Mouse (Mus musculus): ENCODE results near the gene Coro2a. TPM values are rescaled to one million over a fixed set of nuclear protein-coding genes. Genes with fewer than 3 reads are reported as not detected.
"Not testable (repeated sequence)": the region's sequence is repeated elsewhere in the genome, so short reads cannot be mapped to it uniquely, and the experiment has no call there.

The Coro2a gene
- total RNA-seq, 1 experiment: 2.5 TPM

GRCm38 (mm10) chr4:46635702-46636430 is 33.9 kb upstream of the Coro2a start:
- Histone ChIP-seq H3K27ac (ENCODE audit: insufficient read depth, low read depth, low read length, poor library complexity, severe bottlenecking) (no peak overlapping the region), H3K4me1 (ENCODE audit: control insufficient read depth in 2 of 2, insufficient read depth in 2 of 2, low read length in 2 of 2, poor library complexity in 1 of 2) (peaks cover 0 to 30% of the 10 kb centered on the region in 2 experiments; a peak in 2 of 4 replicates), H3K9ac (ENCODE audit: insufficient read depth, low read depth, low read length, poor library complexity, severe bottlenecking) (no peak overlapping the region), H3K36me3 (ENCODE audit: control insufficient read depth, insufficient read depth, low read length, poor library complexity, severe bottlenecking) (no peaks in the 10 kb centered on the region), H3K9me3 (ENCODE audit: control insufficient read depth, insufficient read depth, low read depth, low read length) (no peaks in the 10 kb centered on the region), H3K4me3 (ENCODE audit: insufficient read depth in 1 of 2, low read depth in 1 of 2, low read length in 2 of 2, poor library complexity in 1 of 2, severe bottlenecking in 1 of 2) (no peak overlapping the region)
- in situ Hi-C loops (cut with MboI; ENCODE audit: low sequenced_read_pairs in 2 of 2, unreplicated experiment in 2 of 2): no loop called here
- no peak for DNase-seq (ENCODE audit: low read depth, low spot score)
- no peak for TF ChIP-seq CHD2 (IDR thresholded peaks at IDR 0.05; ENCODE audit: low read depth, low read length)
- TF ChIP-seq HCFC1 (IDR thresholded peaks at IDR 0.05; ENCODE audit: borderline replicate concordance, insufficient read depth, low read length): no peak
- no peak for TF ChIP-seq ZNF384 (IDR thresholded peaks at IDR 0.05; ENCODE audit: low read depth, low read length)
- no peak for TF ChIP-seq ZC3H11A (IDR thresholded peaks at IDR 0.05; ENCODE audit: borderline replicate concordance, low read depth, low read length)
- no peak for TF ChIP-seq MAFK (IDR thresholded peaks at IDR 0.05; ENCODE audit: insufficient read depth, low read depth, low read length)

GRCm38 (mm10) chr4:46634881-46635280 is 32.9 kb upstream of the Coro2a start:
- H3K4me1 ChIP-seq (ENCODE audit: control insufficient read depth in 2 of 2, insufficient read depth in 2 of 2, low read length in 2 of 2, poor library complexity in 1 of 2): peaks cover 1 to 40% of the 10 kb centered on the region in 2 experiments; a peak in 2 of 4 replicates
- in situ Hi-C loops (cut with MboI; ENCODE audit: low sequenced_read_pairs in 2 of 2, unreplicated experiment in 2 of 2): no loop called here
- H3K9me3 ChIP-seq (ENCODE audit: control insufficient read depth, insufficient read depth, low read depth, low read length): no peaks in the 10 kb centered on the region
- H3K36me3 ChIP-seq (ENCODE audit: control insufficient read depth, insufficient read depth, low read length, poor library complexity, severe bottlenecking): no peaks in the 10 kb centered on the region
- no peak overlapping the region for H3K9ac ChIP-seq (ENCODE audit: insufficient read depth, low read depth, low read length, poor library complexity, severe bottlenecking)
- TF ChIP-seq ZC3H11A (IDR thresholded peaks at IDR 0.05; ENCODE audit: borderline replicate concordance, low read depth, low read length): no peak
- TF ChIP-seq MAFK (IDR thresholded peaks at IDR 0.05; ENCODE audit: insufficient read depth, low read depth, low read length): no peak
- TF ChIP-seq CHD2 (IDR thresholded peaks at IDR 0.05; ENCODE audit: low read depth, low read length): no peak
- no peak for TF ChIP-seq ZNF384 (IDR thresholded peaks at IDR 0.05; ENCODE audit: low read depth, low read length)
- no peak for TF ChIP-seq HCFC1 (IDR thresholded peaks at IDR 0.05; ENCODE audit: borderline replicate concordance, insufficient read depth, low read length)
- no peak for DNase-seq (ENCODE audit: low read depth, low spot score)
- no peak overlapping the region for H3K4me3 ChIP-seq (ENCODE audit: insufficient read depth in 1 of 2, low read depth in 1 of 2, low read length in 2 of 2, poor library complexity in 1 of 2, severe bottlenecking in 1 of 2)
- no peak overlapping the region for H3K27ac ChIP-seq (ENCODE audit: insufficient read depth, low read depth, low read length, poor library complexity, severe bottlenecking)

- H3K27ac ChIP-seq (ENCODE audit: insufficient read depth, low read depth, low read length, poor library complexity, severe bottlenecking); DNase-seq (ENCODE audit: low read depth, low spot score); H3K4me3 ChIP-seq (ENCODE audit: insufficient read depth in 1 of 2, low read depth in 1 of 2, low read length in 2 of 2, poor library complexity in 1 of 2, severe bottlenecking in 1 of 2); H3K9me3 ChIP-seq (ENCODE audit: control insufficient read depth, insufficient read depth, low read depth, low read length); H3K9ac ChIP-seq (ENCODE audit: insufficient read depth, low read depth, low read length, poor library complexity, severe bottlenecking); H3K36me3 ChIP-seq (ENCODE audit: control insufficient read depth, insufficient read depth, low read length, poor library complexity, severe bottlenecking); in situ Hi-C loops (cut with MboI; ENCODE audit: low sequenced_read_pairs in 2 of 2, unreplicated experiment in 2 of 2): not testable (repeated sequence)
- H3K4me1 ChIP-seq (ENCODE audit: control insufficient read depth in 2 of 2, insufficient read depth in 2 of 2, low read length in 2 of 2, poor library complexity in 1 of 2): peaks cover 11 to 47% of the 10 kb centered on the region in 2 experiments
Observed at GRCm38 (mm10) chr4:46633565-46633964, 31.6 kb upstream of the Coro2a start.

- Histone ChIP-seq H3K4me3 (ENCODE audit: insufficient read depth in 1 of 2, low read depth in 1 of 2, low read length in 2 of 2, poor library complexity in 1 of 2, severe bottlenecking in 1 of 2) (no peak overlapping the region), H3K4me1 (ENCODE audit: control insufficient read depth in 2 of 2, insufficient read depth in 2 of 2, low read length in 2 of 2, poor library complexity in 1 of 2) (peaks cover 14 to 53% of the 10 kb centered on the region in 2 experiments), H3K36me3 (ENCODE audit: control insufficient read depth, insufficient read depth, low read length, poor library complexity, severe bottlenecking) (no peaks in the 10 kb centered on the region), H3K27ac (ENCODE audit: insufficient read depth, low read depth, low read length, poor library complexity, severe bottlenecking) (no peak overlapping the region), H3K9ac (ENCODE audit: insufficient read depth, low read depth, low read length, poor library complexity, severe bottlenecking) (no peak overlapping the region), H3K9me3 (ENCODE audit: control insufficient read depth, insufficient read depth, low read depth, low read length) (no peaks in the 10 kb centered on the region)
- in situ Hi-C loops (cut with MboI; ENCODE audit: low sequenced_read_pairs in 2 of 2, unreplicated experiment in 2 of 2): no loop called here
- no peak for TF ChIP-seq HCFC1 (IDR thresholded peaks at IDR 0.05; ENCODE audit: borderline replicate concordance, insufficient read depth, low read length)
- no peak for DNase-seq (ENCODE audit: low read depth, low spot score)
Observed at GRCm38 (mm10) chr4:46632465-46632864, 30.5 kb upstream of the Coro2a start.

GRCm38 (mm10) chr4:46630390-46630789 is 28.4 kb upstream of the Coro2a start:
- Histone ChIP-seq H3K4me1 (ENCODE audit: control insufficient read depth in 2 of 2, insufficient read depth in 2 of 2, low read length in 2 of 2, poor library complexity in 1 of 2) (peaks cover 14 to 46% of the 10 kb centered on the region in 2 experiments), H3K27ac (ENCODE audit: insufficient read depth, low read depth, low read length, poor library complexity, severe bottlenecking) (no peak overlapping the region), H3K9me3 (ENCODE audit: control insufficient read depth, insufficient read depth, low read depth, low read length) (no peaks in the 10 kb centered on the region), H3K36me3 (ENCODE audit: control insufficient read depth, insufficient read depth, low read length, poor library complexity, severe bottlenecking) (no peaks in the 10 kb centered on the region), H3K4me3 (ENCODE audit: insufficient read depth in 1 of 2, low read depth in 1 of 2, low read length in 2 of 2, poor library complexity in 1 of 2, severe bottlenecking in 1 of 2) (no peak overlapping the region), H3K9ac (ENCODE audit: insufficient read depth, low read depth, low read length, poor library complexity, severe bottlenecking) (no peak overlapping the region)
- DNase-seq (ENCODE audit: low read depth, low spot score): no peak
- in situ Hi-C loops (cut with MboI; ENCODE audit: low sequenced_read_pairs in 2 of 2, unreplicated experiment in 2 of 2): no loop called here
- TF ChIP-seq CHD2 (IDR thresholded peaks at IDR 0.05; ENCODE audit: low read depth, low read length) (no peak), ZC3H11A (IDR thresholded peaks at IDR 0.05; ENCODE audit: borderline replicate concordance, low read depth, low read length) (no peak), HCFC1 (IDR thresholded peaks at IDR 0.05; ENCODE audit: borderline replicate concordance, insufficient read depth, low read length) (no peak), MAFK (IDR thresholded peaks at IDR 0.05; ENCODE audit: insufficient read depth, low read depth, low read length) (no peak), ZNF384 (IDR thresholded peaks at IDR 0.05; ENCODE audit: low read depth, low read length) (no peak)

Data from ES-E14 (cell line).